Comparison of ENCODE assay signal across 9 mouse cellular contexts in the genomic region with DNA sequence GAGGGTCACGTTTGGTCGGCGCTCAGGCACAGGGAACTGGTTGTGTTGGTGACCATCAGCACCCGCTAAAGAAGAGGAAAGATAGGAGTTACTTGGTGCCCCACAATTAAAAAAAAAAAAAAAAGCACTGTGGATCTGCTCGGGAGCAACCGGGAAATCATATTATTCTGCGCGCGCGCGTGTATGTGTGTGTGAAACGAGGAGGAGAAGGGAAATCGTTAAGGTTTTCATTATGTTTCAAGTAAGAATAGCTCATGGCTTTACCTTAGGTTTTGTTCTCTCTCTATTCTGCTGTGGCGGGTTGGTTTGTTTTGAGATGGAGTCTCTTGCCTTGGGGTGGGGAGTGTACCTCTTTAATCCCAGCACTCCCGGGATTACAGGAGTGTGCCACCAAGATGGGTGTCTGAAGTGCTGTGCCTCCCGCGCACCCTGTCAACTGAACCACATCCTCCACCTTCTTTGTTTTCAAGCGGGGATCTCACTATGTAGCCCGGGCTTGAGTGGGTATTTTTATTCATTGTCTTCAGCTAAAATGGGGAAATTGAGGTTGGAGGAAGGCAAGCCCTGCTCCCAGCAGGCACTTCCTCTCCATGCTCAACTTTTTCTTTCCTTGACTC. TPM values are rescaled to one million over a fixed set of nuclear protein-coding genes. Genes with fewer than 3 reads are reported as not detected.
A peak's percentile ranks its signal among the peaks of the same experiment; 100 is the strongest.
DNase-seq lines count a peak whose midpoint lies in the region; ATAC-seq lines count a peak whose summit lies in the region.
"Had no signal": no experiment of that assay in that cellular context is flagged by ENCODE, and none has a peak within 500 bp of the region (broad histone marks: within the 10 kb centered on the region; RNA-seq: fewer than 3 reads in every experiment).

No protein-coding gene starts in this region.

- peak overlapping the region; percentile 66 for H3K4me3 ChIP-seq in embryonic facial prominence, embryonic 13.5 days
- peak overlapping the region; percentile 80 for H3K4me3 ChIP-seq in limb, embryonic 13.5 days
- peak overlapping the region; percentile 88 for H3K4me3 ChIP-seq in neural tube, embryonic 15.5 days (replicated peaks)

- H3K4me2 ChIP-seq in embryonic facial prominence, embryonic 13.5 days = peak overlapping the region; percentile 100
- H3K4me2 ChIP-seq in limb, embryonic 13.5 days (replicated peaks) = peak overlapping the region; percentile 100
- peak overlapping the region; percentile 99 for H3K4me2 ChIP-seq in neural tube, embryonic 15.5 days

- peaks cover 32% of the 10 kb centered on the region for H3K4me1 ChIP-seq in embryonic facial prominence, embryonic 13.5 days
- H3K4me1 ChIP-seq in limb, embryonic 13.5 days = peaks cover 28% of the 10 kb centered on the region
- peaks cover 47% of the 10 kb centered on the region for H3K4me1 ChIP-seq in neural tube, embryonic 15.5 days

- 6% methylated on average over 19 of the region's 19 CpGs for WGBS in embryonic facial prominence, embryonic 13.5 days
- WGBS in limb, embryonic 13.5 days = 5% methylated on average over 19 of the region's 19 CpGs
- 5% methylated on average over 19 of the region's 19 CpGs for WGBS in neural tube, embryonic 15.5 days

- DNase-seq in frontal cortex, postnatal 14 days (ENCODE audit: low spot score in 2 of 2) = no peak
- peak; percentile 43 for DNase-seq in A20 (ENCODE audit: low read depth, low spot score)
- DNase-seq in adrenal gland, adult 2 months = no peak

- H3K9me3 ChIP-seq in embryonic facial prominence, embryonic 13.5 days = no peaks in the 10 kb centered on the region
- no peaks in the 10 kb centered on the region for H3K9me3 ChIP-seq in limb, embryonic 13.5 days
- no peaks in the 10 kb centered on the region for H3K9me3 ChIP-seq in neural tube, embryonic 15.5 days (replicated peaks)

- H3K36me3 ChIP-seq in embryonic facial prominence, embryonic 13.5 days = peaks cover 21% of the 10 kb centered on the region
- peaks cover 20% of the 10 kb centered on the region for H3K36me3 ChIP-seq in limb, embryonic 13.5 days
- H3K36me3 ChIP-seq in neural tube, embryonic 15.5 days = peaks cover 14% of the 10 kb centered on the region

- peak overlapping the region; percentile 84 for H3K9ac ChIP-seq in embryonic facial prominence, embryonic 13.5 days
- peak overlapping the region; percentile 92 for H3K9ac ChIP-seq in limb, embryonic 13.5 days
- H3K9ac ChIP-seq in neural tube, embryonic 15.5 days (replicated peaks) = peak overlapping the region; percentile 87

- ATAC-seq in frontal cortex, adult (ENCODE audit: low TSS enrichment) = peak; percentile 36; the same call in 1 of the 2 replicates
- ATAC-seq in embryonic facial prominence, embryonic 13.5 days (ENCODE audit: insufficient number of reproducible peaks, insufficient read depth, low FRiP score, low TSS enrichment, low read depth) = no peak
- ATAC-seq in limb, embryonic 13.5 days (ENCODE audit: low FRiP score, low read depth) = no peak
- ATAC-seq in neural tube, embryonic 15.5 days (ENCODE audit: low FRiP score) = peak; percentile 3; the same call in 1 of the 2 replicates
- ATAC-seq in monocyte, adult 5-6 weeks (replicated peaks; ENCODE audit: insufficient number of reproducible peaks, low FRiP score, low TSS enrichment, poor library complexity, severe bottlenecking) = no peak

- peak overlapping the region; percentile 80 for H3K27ac ChIP-seq in embryonic facial prominence, embryonic 13.5 days
- no peak overlapping the region for H3K27ac ChIP-seq in limb, embryonic 13.5 days
- peak overlapping the region; percentile 90 for H3K27ac ChIP-seq in neural tube, embryonic 15.5 days (replicated peaks)

- no peaks in the 10 kb centered on the region for H3K27me3 ChIP-seq in embryonic facial prominence, embryonic 13.5 days
- H3K27me3 ChIP-seq in limb, embryonic 13.5 days = no peaks in the 10 kb centered on the region
- no peaks in the 10 kb centered on the region for H3K27me3 ChIP-seq in neural tube, embryonic 15.5 days (replicated peaks)
- H3K27me3 ChIP-seq: Patski had no signal

RNA-seq across cellular contexts. Expression of a gene that starts 0.8 kb away (rescaled TPM):
- polyA plus RNA-seq in embryonic facial prominence, embryonic 13.5 days (2015; fragmentation: Nextera tagmentation; extraction: Ambion mirVana) = 46.0 and 47.3 TPM in 2 replicates
- polyA plus RNA-seq in limb, embryonic 13.5 days (2015; fragmentation: Nextera tagmentation; extraction: Ambion mirVana) = 41.3 and 43.7 TPM in 2 replicates
- 56.9 and 59.3 TPM in 2 replicates for polyA plus RNA-seq in neural tube, embryonic 15.5 days (2015; fragmentation: Nextera tagmentation; extraction: Ambion mirVana)
- total RNA-seq in monocyte, adult 5-6 weeks (2017) = 4.4 to 15.6 TPM (median 7.5 TPM) in 3 replicates
- 10 to 100 TPM; 35.8 to 46.3 TPM for total RNA-seq in adrenal gland, adult 2 months (2021)
- 49.3 and 67.1 TPM in 2 replicates for polyA plus RNA-seq in adrenal gland, adult 2 months (2012; rRNA removed)

RNA-seq across cellular contexts. Expression of a gene that starts 14.0 kb away (rescaled TPM):
- 3.1 and 3.6 TPM in 2 replicates for polyA plus RNA-seq in embryonic facial prominence, embryonic 13.5 days (2015; fragmentation: Nextera tagmentation; extraction: Ambion mirVana)
- polyA plus RNA-seq in limb, embryonic 13.5 days (2015; fragmentation: Nextera tagmentation; extraction: Ambion mirVana) = 8.9 and 10.1 TPM in 2 replicates
- 1.1 and 2.3 TPM in 2 replicates for polyA plus RNA-seq in neural tube, embryonic 15.5 days (2015; fragmentation: Nextera tagmentation; extraction: Ambion mirVana)
- not detected in 3 replicates for total RNA-seq in monocyte, adult 5-6 weeks (2017)
- under 1 TPM in 1 of 2 experiments, not detected in 1; 0.41 TPM for total RNA-seq in adrenal gland, adult 2 months (2021)
- 0.43 and 0.52 TPM in 2 replicates for polyA plus RNA-seq in adrenal gland, adult 2 months (2012; rRNA removed)
- polyA plus RNA-seq: Patski had no signal

RNA-seq across cellular contexts. Expression of a gene that starts 23.8 kb away (rescaled TPM):
- polyA plus RNA-seq in embryonic facial prominence, embryonic 13.5 days (2015; fragmentation: Nextera tagmentation; extraction: Ambion mirVana) = 19.2 and 20.2 TPM in 2 replicates
- polyA plus RNA-seq in limb, embryonic 13.5 days (2015; fragmentation: Nextera tagmentation; extraction: Ambion mirVana) = 16.8 and 18.4 TPM in 2 replicates
- polyA plus RNA-seq in neural tube, embryonic 15.5 days (2015; fragmentation: Nextera tagmentation; extraction: Ambion mirVana) = 21.3 and 21.8 TPM in 2 replicates
- total RNA-seq in monocyte, adult 5-6 weeks (2017) = 2.1 to 15.0 TPM (median 4.2 TPM) in 3 replicates
- total RNA-seq in adrenal gland, adult 2 months (2021) = 1 to 10 TPM; 9.5 to 9.7 TPM
- polyA plus RNA-seq in adrenal gland, adult 2 months (2012; rRNA removed) = 16.5 and 18.9 TPM in 2 replicates

RNA-seq across cellular contexts. Expression of a gene that starts 28.5 kb away (rescaled TPM):
- polyA plus RNA-seq in embryonic facial prominence, embryonic 13.5 days (2015; fragmentation: Nextera tagmentation; extraction: Ambion mirVana) = 183 and 186 TPM in 2 replicates
- polyA plus RNA-seq in limb, embryonic 13.5 days (2015; fragmentation: Nextera tagmentation; extraction: Ambion mirVana) = 176 and 184 TPM in 2 replicates
- 544 and 626 TPM in 2 replicates for polyA plus RNA-seq in neural tube, embryonic 15.5 days (2015; fragmentation: Nextera tagmentation; extraction: Ambion mirVana)
- 121 to 188 TPM (median 178 TPM) in 3 replicates for total RNA-seq in monocyte, adult 5-6 weeks (2017)
- total RNA-seq in adrenal gland, adult 2 months (2021) = 100 to 1,000 TPM; 208 to 226 TPM
- 597 and 627 TPM in 2 replicates for polyA plus RNA-seq in adrenal gland, adult 2 months (2012; rRNA removed)

RNA-seq across cellular contexts. Expression of a gene that starts 32.3 kb away (rescaled TPM):
- 33.8 and 38.7 TPM in 2 replicates for polyA plus RNA-seq in embryonic facial prominence, embryonic 13.5 days (2015; fragmentation: Nextera tagmentation; extraction: Ambion mirVana)
- 32.8 and 35.1 TPM in 2 replicates for polyA plus RNA-seq in limb, embryonic 13.5 days (2015; fragmentation: Nextera tagmentation; extraction: Ambion mirVana)
- 49.6 and 58.6 TPM in 2 replicates for polyA plus RNA-seq in neural tube, embryonic 15.5 days (2015; fragmentation: Nextera tagmentation; extraction: Ambion mirVana)
- total RNA-seq in monocyte, adult 5-6 weeks (2017) = not detected in 3 replicates
- total RNA-seq in adrenal gland, adult 2 months (2021) = 10 to 100 TPM in 1 of 2 experiments, 1 to 10 TPM in 1; 8.7 to 12.1 TPM
- 63.8 and 65.8 TPM in 2 replicates for polyA plus RNA-seq in adrenal gland, adult 2 months (2012; rRNA removed)

Comparison
In these comparisons a context has a peak if more than half of its experiments do, and no peak if none do; other contexts are left out.
1. ATAC-seq: peak in frontal cortex, adult (single experiment) and neural tube, embryonic 15.5 days (single experiment); none in embryonic facial prominence, embryonic 13.5 days (single experiment), limb, embryonic 13.5 days (single experiment) and monocyte, adult 5-6 weeks (single experiment).
2. Peak in every context shown above with its lines, with median percentiles within 50 percentile points of each other: H3K4me2 ChIP-seq, H3K4me3 ChIP-seq and H3K9ac ChIP-seq.